Mouse (Mus musculus) MEL (cell line): ENCODE data around the gene Alkbh4. TPM values are rescaled to one million over a fixed set of nuclear protein-coding genes. Genes with fewer than 3 reads are reported as not detected.

Source experiments
- DNase-seq: peaks from one replicate; pipeline ENCODE4 v3.0.0; 2011; ENCODE audit warnings: low read depth, low spot score
- H3K27ac ChIP-seq: 2 replicates; pipeline ENCODE4 v1.5.1; 2012; ENCODE audit warnings: low read depth, mild to moderate bottlenecking, control low read depth, low read length, moderate library complexity; ENCODE audit not compliant: control insufficient read depth
- H3K27me3 ChIP-seq, 2 experiments: fragments of 150-350 bp in 1 of 2; sonication (generic) in 1 of 2; 2 replicates each; pipeline ENCODE4 v1.6.1; 2012; ENCODE audit warnings: low read length in 2 of 2, mild to moderate bottlenecking in 2 of 2, improper control_type of control experiment in 1 of 2, moderate library complexity in 1 of 2; ENCODE audit not compliant: insufficient read depth in 2 of 2, control insufficient read depth in 1 of 2
- H3K36me3 ChIP-seq, 2 experiments: 2 replicates each; pipeline ENCODE4 v1.6.1; 2012 to 2014; ENCODE audit warnings: low read length in 2 of 2, improper control_type of control experiment in 1 of 2, inconsistent platforms in 1 of 2, mild to moderate bottlenecking in 1 of 2; ENCODE audit not compliant: insufficient read depth in 2 of 2, control insufficient read depth in 1 of 2
- H3K4me1 ChIP-seq, 2 experiments: fragments of 150-350 bp in 1 of 2; sonication (generic) in 1 of 2; 2 replicates each; pipeline ENCODE4 v1.6.1; 2012; ENCODE audit warnings: low read length in 2 of 2, improper control_type of control experiment in 1 of 2, mild to moderate bottlenecking in 1 of 2; ENCODE audit not compliant: insufficient read depth in 2 of 2, control insufficient read depth in 1 of 2
- H3K4me3 ChIP-seq, 2 experiments: fragments of 150-350 bp in 1 of 2; sonication (generic) in 1 of 2; 2 replicates each; pipeline ENCODE4 v1.5.1; 2012; ENCODE audit warnings: low read depth in 2 of 2, low read length in 2 of 2, mild to moderate bottlenecking in 2 of 2, moderate library complexity in 2 of 2, control low read depth in 1 of 2, improper control_type of control experiment in 1 of 2; ENCODE audit not compliant: control insufficient read depth in 1 of 2, insufficient read depth in 1 of 2
- H3K79me2 ChIP-seq: 2 replicates; pipeline ENCODE4 v1.6.1; 2012; ENCODE audit warnings: mild to moderate bottlenecking, low read length, moderate library complexity; ENCODE audit not compliant: control insufficient read depth, poor library complexity, insufficient read depth
- H3K9ac ChIP-seq: 2 replicates; pipeline ENCODE4 v1.6.1; 2012; ENCODE audit warnings: low read depth, mild to moderate bottlenecking, control low read depth, low read length, moderate library complexity; ENCODE audit not compliant: control insufficient read depth, poor library complexity, severe bottlenecking
- H3K9me3 ChIP-seq: fragments of 150-350 bp; sonication (generic); replicated peaks from 2 replicates; pipeline ENCODE4 v1.6.1; 2012; ENCODE audit warnings: mild to moderate bottlenecking, low read length, improper control_type of control experiment, moderate library complexity; ENCODE audit not compliant: insufficient read depth
- CTCF ChIP-seq, 3 experiments: IDR thresholded peaks in 2 of 3; conservative IDR thresholded peaks in 1 of 3; 2 replicates each; pipeline ENCODE4 v1.5.1; 2011 to 2012; ENCODE audit warnings: low read length in 3 of 3, low read depth in 2 of 3, mild to moderate bottlenecking in 2 of 3, improper control_type of control experiment in 1 of 3, inconsistent platforms in 1 of 3, mixed read lengths in 1 of 3, moderate library complexity in 1 of 3; ENCODE audit not compliant: control insufficient read depth in 1 of 3, insufficient read depth in 1 of 3, poor library complexity in 1 of 3, severe bottlenecking in 1 of 3
- E2F4 ChIP-seq: IDR thresholded peaks from 2 replicates; pipeline ENCODE4 v1.6.1; 2011; ENCODE audit warnings: low read depth, low read length, improper control_type of control experiment, borderline replicate concordance
- ELF1 ChIP-seq: IDR thresholded peaks from 2 replicates; pipeline ENCODE4 v1.6.1; 2014; ENCODE audit warnings: low read depth, mild to moderate bottlenecking, inconsistent platforms, low read length, improper control_type of control experiment, moderate library complexity
- GABPA ChIP-seq: IDR thresholded peaks from 2 replicates; pipeline ENCODE4 v1.6.1; 2012; ENCODE audit warnings: low read depth, mild to moderate bottlenecking, inconsistent platforms, low read length, improper control_type of control experiment, moderate library complexity
- KAT2A ChIP-seq: conservative IDR thresholded peaks from 2 replicates; pipeline ENCODE4 v1.6.1; 2012; ENCODE audit warnings: low read depth, low read length, improper control_type of control experiment, inconsistent platforms
- MEF2A ChIP-seq: IDR thresholded peaks from 2 replicates; pipeline ENCODE4 v1.6.1; 2014; ENCODE audit warnings: low read depth, mild to moderate bottlenecking, inconsistent platforms, low read length, improper control_type of control experiment; ENCODE audit not compliant: poor library complexity, insufficient replicate concordance, severe bottlenecking; ENCODE audit errors: extremely low read depth
- MXI1 ChIP-seq: IDR thresholded peaks from 2 replicates; pipeline ENCODE4 v1.6.1; 2011; ENCODE audit warnings: mild to moderate bottlenecking, low read depth, low read length, improper control_type of control experiment
- MYC ChIP-seq: IDR thresholded peaks from 2 replicates; pipeline ENCODE4 v1.6.1; 2011; ENCODE audit warnings: low read depth, mild to moderate bottlenecking, low read length, improper control_type of control experiment, moderate library complexity
- NELFE ChIP-seq: IDR thresholded peaks from 2 replicates; pipeline ENCODE4 v1.6.1; 2011; ENCODE audit warnings: low read depth, low read length, improper control_type of control experiment
- POLR2AphosphoS2 ChIP-seq: IDR thresholded peaks from 2 replicates; pipeline ENCODE4 v1.6.1; 2011; ENCODE audit warnings: low read length, improper control_type of control experiment
- RCOR1 ChIP-seq: IDR thresholded peaks from 2 replicates; pipeline ENCODE4 v1.6.1; 2012; ENCODE audit warnings: low read depth, mild to moderate bottlenecking, inconsistent platforms, low read length, improper control_type of control experiment
- SIN3A ChIP-seq: IDR thresholded peaks from 2 replicates; pipeline ENCODE4 v1.6.1; 2012; ENCODE audit warnings: low read length, improper control_type of control experiment, inconsistent platforms
- TAL1 ChIP-seq: IDR thresholded peaks from 2 replicates; pipeline ENCODE4 v1.6.1; 2012; ENCODE audit warnings: mild to moderate bottlenecking, inconsistent platforms, low read length, moderate library complexity, mixed read lengths
- TCF12 ChIP-seq: IDR thresholded peaks from 2 replicates; pipeline ENCODE4 v1.6.1; 2014; ENCODE audit warnings: low read depth, mild to moderate bottlenecking, inconsistent platforms, low read length, improper control_type of control experiment, moderate library complexity
- UBTF ChIP-seq: IDR thresholded peaks from 2 replicates; pipeline ENCODE4 v1.6.1; 2012; ENCODE audit warnings: low read depth, mild to moderate bottlenecking, inconsistent platforms, low read length, improper control_type of control experiment, moderate library complexity, borderline replicate concordance; ENCODE audit not compliant: insufficient read depth
- ZC3H11A ChIP-seq: IDR thresholded peaks from 2 replicates; pipeline ENCODE4 v1.6.1; 2012; ENCODE audit warnings: low read depth, mild to moderate bottlenecking, inconsistent platforms, low read length, improper control_type of control experiment
- ZKSCAN1 ChIP-seq: IDR thresholded peaks from 2 replicates; pipeline ENCODE4 v1.6.1; 2012; ENCODE audit warnings: low read depth, mild to moderate bottlenecking, inconsistent platforms, low read length, improper control_type of control experiment, moderate library complexity
- ZMIZ1 ChIP-seq: IDR thresholded peaks from 2 replicates; pipeline ENCODE4 v1.6.1; 2012; ENCODE audit warnings: low read depth, mild to moderate bottlenecking, inconsistent platforms, low read length, improper control_type of control experiment, moderate library complexity
- ZNF384 ChIP-seq: IDR thresholded peaks from 2 replicates; pipeline ENCODE4 v1.6.1; 2012; ENCODE audit warnings: low read depth, mild to moderate bottlenecking, inconsistent platforms, low read length, improper control_type of control experiment
- polyA plus RNA-seq, 2 experiments: library from polyadenylated mRNA; stranded (reverse) in 1 of 2; unstranded in 1 of 2; fragments of >175 nt in 1 of 2; fragments of >200 nt in 1 of 2; gene quantifications; 2 replicates each; pipeline versions ENCODE4 v1.2.1 to v1.2.4; 2012; ENCODE audit warnings: low replicate concordance in 2 of 2, low read depth in 1 of 2; ENCODE audit not compliant: insufficient read length in 2 of 2, insufficient read depth in 1 of 2, missing spikeins in 1 of 2
- total RNA-seq: library from RNA; depleted of rRNA; stranded (reverse); fragments of 300-350 nt; gene quantifications from 2 replicates; pipeline ENCODE4 v1.2.3, GENCODE M21; 2012

The Alkbh4 gene
- total and polyA plus RNA-seq, 3 experiments: 23.2 to 24.2 TPM; not detected in 1

- DNase-seq: no peak
- no peaks in the 10 kb centered on the region for H3K27me3 ChIP-seq
- H3K36me3 ChIP-seq: no peaks in the 10 kb centered on the region
- H3K4me3 ChIP-seq: no peak overlapping the region
- peaks cover 0 to 8% of the 10 kb centered on the region in 2 experiments; a peak in 1 of 4 replicates for H3K4me1 ChIP-seq
- no peak for TF ChIP-seq GABPA
- TF ChIP-seq E2F4: no peak
- TF ChIP-seq ZNF384: no peak
- TF ChIP-seq NELFE: no peak
- TF ChIP-seq MYC: no peak
- no peak for TF ChIP-seq UBTF
- TF ChIP-seq ZC3H11A: no peak
- TF ChIP-seq TAL1: no peak
- no peak for TF ChIP-seq MEF2A
- TF ChIP-seq TCF12: no peak
- H3K79me2 ChIP-seq: no peaks in the 10 kb centered on the region
- H3K27ac ChIP-seq: no peak overlapping the region
- no peak overlapping the region for H3K9ac ChIP-seq
- H3K9me3 ChIP-seq: no peaks in the 10 kb centered on the region
Measured at GRCm38 (mm10) chr5:136086290-136086689, 49.7 kb upstream of the Alkbh4 start.

GRCm38 (mm10) chr5:136088821-136089575 lies 46.9 kb upstream of the Alkbh4 start:
- Histone ChIP-seq H3K4me1 (0 out of 4 replicates have a peak, but pooled peaks cover 0 to 3% of the 10 kb centered on the region in 2 experiments), H3K9me3 (no peaks in the 10 kb centered on the region), H3K27ac (no peak overlapping the region)

More at GRCm38 (mm10) chr5:136088821-136089575, 46.9 kb upstream of the Alkbh4 start:
- H3K79me2 ChIP-seq: no peaks in the 10 kb centered on the region
- peak; percentile 28 for DNase-seq
- H3K36me3 ChIP-seq: no peaks in the 10 kb centered on the region
- no peaks in the 10 kb centered on the region for H3K27me3 ChIP-seq
- no peak overlapping the region for H3K4me3 ChIP-seq
- H3K9ac ChIP-seq: no peak overlapping the region
- TF ChIP-seq ZC3H11A (no peak), ZMIZ1 (no peak), SIN3A (no peak), KAT2A (no peak), POLR2AphosphoS2 (no peak), CTCF (IDR thresholded peaks at IDR 0.05 in 2 of 3, conservative IDR thresholded peaks at IDR 0.05 in 1 of 3; ENCODE audit: control insufficient read depth in 1 of 3, insufficient read depth in 1 of 3, low read depth in 2 of 3, low read length in 3 of 3, poor library complexity in 1 of 3, severe bottlenecking in 1 of 3) (no peak), MYC (no peak), ZKSCAN1 (no peak), ELF1 (no peak), MEF2A (no peak), MXI1 (no peak), RCOR1 (no peak)
